Mouse (Mus musculus) liver, adult 2 months (tissue): Measurements from ENCODE around the gene Cc2d1b.

Source experiments
- CTCF ChIP-seq: fragments of 200-500 bp; IDR thresholded peaks from 2 replicates; pipeline ENCODE4 v1.5.1; 2011; ENCODE audit warnings: low read depth, low read length, control low read depth
- POLR2A ChIP-seq: fragments of 200-500 bp; IDR thresholded peaks from 2 replicates; pipeline ENCODE4 v1.6.1; 2011; ENCODE audit warnings: low read length, control low read depth; ENCODE audit not compliant: insufficient read depth; ENCODE audit errors: extremely low read depth

DNA sequence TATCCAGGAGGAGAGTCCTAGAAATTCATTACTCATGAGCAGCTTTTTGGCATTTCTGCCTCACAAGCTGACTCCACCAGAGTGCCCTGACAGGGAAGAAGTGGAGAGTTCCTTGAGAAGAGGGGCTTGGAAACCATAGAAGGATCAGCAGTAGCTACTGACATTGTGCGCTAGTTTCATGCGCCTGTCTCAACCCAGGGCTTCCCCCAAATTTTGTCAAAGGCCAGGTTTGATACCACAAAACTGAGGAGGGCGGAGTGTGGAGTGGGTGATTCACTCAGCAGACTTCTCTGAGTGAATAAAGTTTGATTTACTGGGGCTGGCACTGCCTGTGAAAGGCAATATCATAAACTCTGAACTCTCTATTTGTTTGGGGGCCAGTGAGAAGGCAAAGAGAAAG, 11.1 kb upstream of the Cc2d1b start:
- TF ChIP-seq CTCF, result no peak
- TF ChIP-seq POLR2A, result no peak
